Mouse (Mus musculus): ENCODE measurements at regions not wholly inside any gene's neighbourhood (a gene's known extent, or its start where the extent isn't known, plus 50 kb on each side); places are given as distances from the start of the nearest gene placed in this dataset.
A peak's percentile ranks its signal among the peaks of the same experiment; 100 is the strongest.

DNA sequence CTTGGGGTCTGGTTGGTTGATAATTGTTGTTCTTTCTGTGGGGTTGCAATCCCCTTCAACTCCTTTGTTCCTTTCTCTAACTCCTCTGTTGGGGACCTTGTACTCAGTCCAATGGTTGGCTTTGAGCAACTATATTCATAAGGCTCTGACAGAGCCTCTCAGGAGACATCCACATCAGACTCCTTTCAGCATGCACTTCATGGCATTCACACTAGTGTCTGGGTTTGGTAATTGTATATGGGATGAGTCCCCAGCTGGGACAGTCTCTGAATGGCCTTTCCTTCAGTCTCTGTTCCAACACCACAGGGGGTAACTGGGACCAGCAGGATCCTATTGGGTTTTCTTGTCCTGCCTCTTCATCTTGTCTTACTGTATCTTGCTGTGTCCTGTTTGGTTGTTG lies 303.5 kb upstream of the Tmprss15 start:
- Histone ChIP-seq H3K27me3 (replicated peaks; ENCODE audit: control insufficient read depth, insufficient read depth, low read length) (no peaks in the 10 kb centered on the region), H3K9me3 (ENCODE audit: control insufficient read depth, low read length) (no peaks in the 10 kb centered on the region)

DNA sequence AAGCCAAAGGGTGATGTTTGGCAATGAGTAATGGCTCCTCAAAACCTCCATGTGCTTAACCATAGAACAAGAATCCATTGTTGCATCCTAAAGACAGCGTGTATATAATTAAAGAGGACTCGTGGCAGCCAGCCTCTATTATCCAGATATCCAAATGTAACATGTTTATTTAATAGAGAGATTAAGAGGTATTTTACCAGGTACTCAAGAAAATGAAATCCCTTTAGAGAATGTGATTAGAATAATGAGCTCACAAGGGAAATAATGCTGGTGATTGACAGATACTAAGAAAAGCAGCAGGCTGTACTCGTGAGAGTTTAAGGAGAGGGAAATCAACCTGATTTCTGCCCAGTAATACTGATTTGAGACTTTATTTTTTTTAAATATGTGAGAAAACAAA lies 295.5 kb upstream of the Tmprss15 start:
- Histone ChIP-seq H3K4me1 (ENCODE audit: control insufficient read depth, insufficient read depth, low read length) (no peaks in the 10 kb centered on the region), H3K27me3 (replicated peaks; ENCODE audit: control insufficient read depth, insufficient read depth, low read length) (no peaks in the 10 kb centered on the region), H3K4me2 (ENCODE audit: low read depth, low read length) (no peak overlapping the region), H3K9me3 (ENCODE audit: control insufficient read depth, low read length) (no peaks in the 10 kb centered on the region), H3K27ac (replicated peaks; ENCODE audit: low read depth, low read length) (no peak overlapping the region), H3K4me3 (ENCODE audit: low read depth, low read length) (no peak overlapping the region), H3K9ac (ENCODE audit: low read depth, low read length) (no peak overlapping the region), H3K36me3 (ENCODE audit: control insufficient read depth, insufficient read depth, low read length) (no peaks in the 10 kb centered on the region)
- 49% methylated on average over 3 of the region's 3 CpGs for WGBS
- ATAC-seq (ENCODE audit: low read depth) (no peak), DNase-seq (ENCODE audit: low spot score) (no peak)

More for the DNA sequence above, 303.5 kb upstream of the Tmprss15 start:
- Histone ChIP-seq H3K4me3 (ENCODE audit: low read depth, low read length) (no peak overlapping the region), H3K9ac (ENCODE audit: low read depth, low read length) (no peak overlapping the region), H3K4me1 (ENCODE audit: control insufficient read depth, insufficient read depth, low read length) (no peaks in the 10 kb centered on the region), H3K27ac (replicated peaks; ENCODE audit: low read depth, low read length) (no peak overlapping the region), H3K36me3 (ENCODE audit: control insufficient read depth, insufficient read depth, low read length) (no peaks in the 10 kb centered on the region), H3K4me2 (ENCODE audit: low read depth, low read length) (no peak overlapping the region)
- DNase-seq (ENCODE audit: low spot score) (no peak), ATAC-seq (ENCODE audit: low read depth) (no peak)

DNA sequence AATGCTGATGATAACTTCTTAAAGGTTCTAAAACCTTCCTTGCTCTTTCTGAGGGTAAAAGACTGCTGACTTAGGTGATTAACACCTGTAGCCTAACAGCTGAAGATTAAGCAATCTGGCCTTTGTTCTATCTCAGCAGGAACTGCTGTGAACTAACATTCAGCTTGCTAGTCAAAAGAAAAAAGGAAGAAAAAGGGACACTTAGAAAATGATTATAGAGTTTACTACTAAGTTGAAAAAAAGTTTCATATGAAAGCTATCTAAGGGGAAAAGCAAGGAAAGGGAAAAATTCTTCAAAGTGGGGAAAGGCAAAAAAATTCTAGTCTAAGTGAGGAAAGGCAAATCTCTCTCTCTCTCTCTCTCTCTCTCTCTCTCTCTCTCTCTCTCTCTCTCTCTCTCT lies 259.2 kb upstream of the Tmprss15 start:
- no peak for ATAC-seq (ENCODE audit: low read depth)
- H3K27me3 ChIP-seq (replicated peaks; ENCODE audit: control insufficient read depth, insufficient read depth, low read length): no peaks in the 10 kb centered on the region
- H3K36me3 ChIP-seq (ENCODE audit: control insufficient read depth, insufficient read depth, low read length): no peaks in the 10 kb centered on the region
- no peak overlapping the region for H3K4me3 ChIP-seq (ENCODE audit: low read depth, low read length)
- H3K27ac ChIP-seq (replicated peaks; ENCODE audit: low read depth, low read length): no peak overlapping the region
- no peaks in the 10 kb centered on the region for H3K4me1 ChIP-seq (ENCODE audit: control insufficient read depth, insufficient read depth, low read length)
- no peak overlapping the region for H3K9ac ChIP-seq (ENCODE audit: low read depth, low read length)
- no peak overlapping the region for H3K4me2 ChIP-seq (ENCODE audit: low read depth, low read length)
- no peak for DNase-seq (ENCODE audit: low spot score)
- H3K9me3 ChIP-seq (ENCODE audit: control insufficient read depth, low read length): no peaks in the 10 kb centered on the region; the same call in 1 of the 2 replicates

DNA sequence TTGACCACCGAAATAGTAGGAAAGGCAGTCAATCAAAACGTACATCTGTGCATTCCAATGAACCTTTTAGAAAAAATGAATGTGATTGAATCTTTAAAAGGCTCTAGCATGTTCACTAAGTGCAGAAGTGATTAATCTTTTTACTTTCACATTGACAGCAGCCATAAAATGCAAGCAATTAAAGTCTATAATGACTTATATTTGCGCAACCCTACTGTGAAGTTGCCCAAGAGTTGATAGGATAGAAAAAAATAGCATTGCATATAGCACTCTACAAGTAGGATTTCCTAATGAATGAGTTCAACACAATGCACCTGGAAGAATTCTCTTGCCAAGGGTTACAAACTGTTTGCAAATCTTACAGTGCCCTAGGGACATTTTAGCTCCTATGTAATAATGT lies 251.6 kb upstream of the Tmprss15 start:
- no peak for ATAC-seq (ENCODE audit: low read depth)
- Histone ChIP-seq H3K9me3 (ENCODE audit: control insufficient read depth, low read length) (no peaks in the 10 kb centered on the region), H3K4me2 (ENCODE audit: low read depth, low read length) (no peak overlapping the region), H3K4me1 (ENCODE audit: control insufficient read depth, insufficient read depth, low read length) (no peaks in the 10 kb centered on the region), H3K36me3 (ENCODE audit: control insufficient read depth, insufficient read depth, low read length) (no peaks in the 10 kb centered on the region), H3K4me3 (ENCODE audit: low read depth, low read length) (no peak overlapping the region), H3K27me3 (replicated peaks; ENCODE audit: control insufficient read depth, insufficient read depth, low read length) (no peaks in the 10 kb centered on the region), H3K9ac (ENCODE audit: low read depth, low read length) (no peak overlapping the region), H3K27ac (replicated peaks; ENCODE audit: low read depth, low read length) (no peak overlapping the region)
- WGBS: 70% methylated on average over 3 of the region's 3 CpGs
- DNase-seq (ENCODE audit: low spot score): peak; percentile 15

DNA sequence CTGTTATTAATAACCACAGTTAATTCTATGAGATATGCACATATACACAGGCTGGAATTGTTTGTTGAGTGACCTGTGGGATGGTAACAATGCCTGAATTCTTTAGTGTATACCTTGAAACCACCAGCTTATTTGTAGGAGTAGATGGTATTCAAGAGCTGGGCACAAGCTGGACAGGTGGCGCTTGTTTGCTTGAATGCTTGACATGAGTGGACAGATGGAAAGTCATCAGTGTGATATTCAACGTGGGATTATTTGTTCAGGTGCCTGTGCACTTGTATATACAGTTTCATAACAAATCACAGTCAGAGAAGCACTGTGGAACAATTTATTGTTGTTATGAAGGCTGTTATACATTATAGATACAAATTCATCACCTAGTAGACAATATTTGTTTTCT lies 245.5 kb upstream of the Tmprss15 start:
- H3K27me3 ChIP-seq (replicated peaks; ENCODE audit: control insufficient read depth, insufficient read depth, low read length): no peaks in the 10 kb centered on the region
- ATAC-seq (ENCODE audit: low read depth) (no peak), DNase-seq (ENCODE audit: low spot score) (no peak)
- no peaks in the 10 kb centered on the region for H3K4me1 ChIP-seq (ENCODE audit: control insufficient read depth, insufficient read depth, low read length)
- no peak overlapping the region for H3K9ac ChIP-seq (ENCODE audit: low read depth, low read length)
- WGBS: 51% methylated on average over 2 of the region's 2 CpGs
- H3K4me3 ChIP-seq (ENCODE audit: low read depth, low read length): no peak overlapping the region
- H3K4me2 ChIP-seq (ENCODE audit: low read depth, low read length): no peak overlapping the region
- no peak overlapping the region for H3K27ac ChIP-seq (replicated peaks; ENCODE audit: low read depth, low read length)
- no peaks in the 10 kb centered on the region for H3K36me3 ChIP-seq (ENCODE audit: control insufficient read depth, insufficient read depth, low read length)
- H3K9me3 ChIP-seq (ENCODE audit: control insufficient read depth, low read length): no peaks in the 10 kb centered on the region

DNA sequence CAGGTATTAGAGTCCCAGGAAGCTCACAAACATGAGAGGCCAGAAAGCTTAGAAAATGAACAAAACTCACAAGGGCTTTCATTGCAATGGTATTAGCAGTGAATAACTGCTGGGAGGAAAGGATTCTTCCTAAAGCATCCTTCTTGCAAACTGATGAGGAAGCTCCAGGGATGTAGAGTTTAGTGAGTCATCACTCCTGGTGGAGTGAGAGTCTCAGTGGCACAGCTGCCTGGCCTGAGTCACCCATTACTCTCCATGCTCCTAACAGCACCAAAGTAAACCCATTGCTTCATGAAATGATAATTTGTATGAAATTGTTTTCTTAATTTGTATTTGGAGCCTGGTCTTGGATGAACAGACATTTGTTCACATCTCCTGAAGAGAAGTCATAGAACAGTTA lies 245.1 kb upstream of the Tmprss15 start:
- H3K27ac ChIP-seq (replicated peaks; ENCODE audit: low read depth, low read length): no peak overlapping the region
- no peak overlapping the region for H3K4me2 ChIP-seq (ENCODE audit: low read depth, low read length)
- no peak overlapping the region for H3K9ac ChIP-seq (ENCODE audit: low read depth, low read length)
- no peak for DNase-seq (ENCODE audit: low spot score)
- ATAC-seq (ENCODE audit: low read depth): no peak
- H3K36me3 ChIP-seq (ENCODE audit: control insufficient read depth, insufficient read depth, low read length): no peaks in the 10 kb centered on the region
- H3K4me1 ChIP-seq (ENCODE audit: control insufficient read depth, insufficient read depth, low read length): no peaks in the 10 kb centered on the region
- H3K27me3 ChIP-seq (replicated peaks; ENCODE audit: control insufficient read depth, insufficient read depth, low read length): no peaks in the 10 kb centered on the region
- H3K9me3 ChIP-seq (ENCODE audit: control insufficient read depth, low read length): no peaks in the 10 kb centered on the region
- no peak overlapping the region for H3K4me3 ChIP-seq (ENCODE audit: low read depth, low read length)

DNA sequence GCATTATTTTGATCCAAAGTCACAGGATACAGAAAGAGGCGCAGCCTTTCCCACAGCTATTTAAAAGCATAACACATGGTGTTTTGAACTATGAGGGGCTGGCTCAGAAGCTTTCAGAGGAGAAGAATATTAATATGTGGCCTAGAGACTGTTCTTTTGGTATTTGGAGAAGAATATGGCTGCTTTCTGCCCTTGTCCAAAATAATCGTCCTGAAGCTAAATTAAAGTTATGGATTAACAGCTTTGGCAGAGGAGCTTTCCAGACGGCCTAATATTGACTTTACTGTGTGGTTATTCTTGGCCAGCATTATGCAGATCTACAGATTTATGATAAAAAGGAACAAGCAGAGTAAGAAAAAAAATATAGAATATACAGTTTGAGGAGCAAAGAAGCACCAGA lies 222.4 kb upstream of the Tmprss15 start:
- DNase-seq (ENCODE audit: low spot score) (peak; percentile 5), ATAC-seq (ENCODE audit: low read depth) (no peak)
- H3K4me2 ChIP-seq (ENCODE audit: low read depth, low read length): no peak overlapping the region
- H3K4me1 ChIP-seq (ENCODE audit: control insufficient read depth, insufficient read depth, low read length): no peaks in the 10 kb centered on the region
- H3K27ac ChIP-seq (replicated peaks; ENCODE audit: low read depth, low read length): no peak overlapping the region
- no peaks in the 10 kb centered on the region for H3K27me3 ChIP-seq (replicated peaks; ENCODE audit: control insufficient read depth, insufficient read depth, low read length)
- no peaks in the 10 kb centered on the region for H3K9me3 ChIP-seq (ENCODE audit: control insufficient read depth, low read length)
- 68% methylated on average over 3 of the region's 3 CpGs for WGBS
- no peaks in the 10 kb centered on the region for H3K36me3 ChIP-seq (ENCODE audit: control insufficient read depth, insufficient read depth, low read length)
- no peak overlapping the region for H3K9ac ChIP-seq (ENCODE audit: low read depth, low read length)
- no peak overlapping the region for H3K4me3 ChIP-seq (ENCODE audit: low read depth, low read length)

DNA sequence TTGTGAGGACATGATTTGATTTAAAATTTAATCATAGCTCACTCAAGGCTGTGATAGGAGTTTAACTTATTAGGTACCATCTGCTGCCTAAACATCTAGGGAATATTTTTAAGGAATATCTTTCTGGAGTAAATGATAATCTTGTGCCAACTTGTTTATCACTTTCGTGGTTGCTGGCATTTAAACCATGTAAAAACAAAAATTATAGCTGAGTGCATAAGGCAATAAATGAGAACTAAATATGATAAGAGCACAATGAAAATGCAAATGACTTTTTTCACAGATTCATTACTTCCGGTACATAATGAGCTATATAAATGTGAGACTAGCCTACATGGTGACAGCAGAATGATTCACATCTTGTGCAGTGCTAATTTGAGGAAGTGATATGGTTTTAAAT lies 221.8 kb upstream of the Tmprss15 start:
- DNase-seq (ENCODE audit: low spot score) (no peak), ATAC-seq (ENCODE audit: low read depth) (no peak)
- Histone ChIP-seq H3K4me2 (ENCODE audit: low read depth, low read length) (no peak overlapping the region), H3K27me3 (replicated peaks; ENCODE audit: control insufficient read depth, insufficient read depth, low read length) (no peaks in the 10 kb centered on the region), H3K4me3 (ENCODE audit: low read depth, low read length) (no peak overlapping the region), H3K36me3 (ENCODE audit: control insufficient read depth, insufficient read depth, low read length) (no peaks in the 10 kb centered on the region), H3K4me1 (ENCODE audit: control insufficient read depth, insufficient read depth, low read length) (no peaks in the 10 kb centered on the region), H3K27ac (replicated peaks; ENCODE audit: low read depth, low read length) (no peak overlapping the region), H3K9me3 (ENCODE audit: control insufficient read depth, low read length) (no peaks in the 10 kb centered on the region), H3K9ac (ENCODE audit: low read depth, low read length) (no peak overlapping the region)
- 70% methylated on average over 2 of the region's 2 CpGs for WGBS

DNA sequence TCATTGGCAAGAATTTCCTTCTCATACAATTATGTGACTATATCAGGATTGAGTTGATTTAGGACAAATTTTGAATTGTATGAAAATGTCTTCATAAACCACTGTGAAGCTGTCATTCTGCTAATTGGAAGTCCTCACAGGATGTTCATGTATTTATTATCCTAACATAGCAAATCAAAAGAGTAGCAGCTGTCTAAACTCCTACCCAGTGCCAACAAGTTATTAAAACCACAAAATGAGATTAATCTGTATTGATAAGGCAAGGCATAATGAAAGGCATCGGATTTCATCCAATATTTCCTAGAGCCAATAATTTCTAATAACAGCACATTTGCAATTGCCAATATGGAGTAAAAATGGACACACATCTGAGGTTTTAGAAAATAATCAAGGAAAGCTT lies 217.6 kb upstream of the Tmprss15 start:
- 96% methylated on average over 1 of the region's 1 CpGs for WGBS
- no peaks in the 10 kb centered on the region for H3K36me3 ChIP-seq (ENCODE audit: control insufficient read depth, insufficient read depth, low read length)
- no peak overlapping the region for H3K9ac ChIP-seq (ENCODE audit: low read depth, low read length)
- H3K9me3 ChIP-seq (ENCODE audit: control insufficient read depth, low read length): no peaks in the 10 kb centered on the region
- no peak for ATAC-seq (ENCODE audit: low read depth)
- H3K4me2 ChIP-seq (ENCODE audit: low read depth, low read length): no peak overlapping the region
- no peaks in the 10 kb centered on the region for H3K4me1 ChIP-seq (ENCODE audit: control insufficient read depth, insufficient read depth, low read length)
- DNase-seq (ENCODE audit: low spot score): no peak
- H3K4me3 ChIP-seq (ENCODE audit: low read depth, low read length): no peak overlapping the region
- H3K27ac ChIP-seq (replicated peaks; ENCODE audit: low read depth, low read length): no peak overlapping the region
- H3K27me3 ChIP-seq (replicated peaks; ENCODE audit: control insufficient read depth, insufficient read depth, low read length): no peaks in the 10 kb centered on the region
